Mouse (Mus musculus) midbrain, embryonic 11.5 days (tissue): ENCODE results near the gene Tom1l2. TPM values are rescaled to one million over a fixed set of nuclear protein-coding genes. Genes with fewer than 3 reads are reported as not detected.

Source experiments
- ATAC-seq: fragments of 200-750 bp; cut with Nextera tagmentation; 2 replicates; pipeline ENCODE4 v1.8.0; 2017; ENCODE audit warnings: moderate TSS enrichment, moderate library complexity; ENCODE audit not compliant: low FRiP score
- DNase-seq: peaks from one replicate; pipeline ENCODE4 v3.0.0; 2015; ENCODE audit warnings: low spot score; ENCODE audit errors: missing footprints
- H3K27ac ChIP-seq: fragments of 300-500 bp; sonication (generic); 2 replicates; pipeline ENCODE4 v1.5.1; 2014; ENCODE audit warnings: low read depth, low read length
- H3K27me3 ChIP-seq: fragments of 300-500 bp; sonication (generic); 2 replicates; pipeline ENCODE4 v1.6.1; 2014; ENCODE audit warnings: mild to moderate bottlenecking, low read length, moderate library complexity, mixed read lengths; ENCODE audit not compliant: control insufficient read depth, insufficient read depth
- H3K36me3 ChIP-seq: fragments of 300-500 bp; sonication (generic); 2 replicates; pipeline ENCODE4 v1.6.1; 2014; ENCODE audit warnings: mild to moderate bottlenecking, low read length, moderate library complexity, mixed read lengths; ENCODE audit not compliant: control insufficient read depth, insufficient read depth
- H3K4me1 ChIP-seq: fragments of 300-500 bp; sonication (generic); 2 replicates; pipeline ENCODE4 v1.6.1; 2014; ENCODE audit warnings: low read length; ENCODE audit not compliant: control insufficient read depth, insufficient read depth
- H3K4me2 ChIP-seq: fragments of 300-500 bp; sonication (generic); 2 replicates; pipeline ENCODE4 v1.6.1; 2014; ENCODE audit warnings: mild to moderate bottlenecking, moderate library complexity
- H3K4me3 ChIP-seq: fragments of 300-500 bp; sonication (generic); 2 replicates; pipeline ENCODE4 v1.5.1; 2014; ENCODE audit warnings: low read depth, low read length
- H3K9ac ChIP-seq: fragments of 300-500 bp; sonication (generic); 2 replicates; pipeline ENCODE4 v1.6.1; 2014; ENCODE audit warnings: low read length
- H3K9me3 ChIP-seq: fragments of 300-500 bp; sonication (generic); 2 replicates; pipeline ENCODE4 v1.6.1; 2016; ENCODE audit warnings: low read length; ENCODE audit not compliant: control insufficient read depth
- WGBS: fragments of 180-500 bp; shearing (Covaris S2); extraction: QIAGEN DNeasy Blood & Tissue Kit; methylation state at CpG from one replicate; pipeline ENCODE4 v1.1.7; 2014; 5-methylcytosine and 5-hydroxymethylcytosine counted together
- polyA plus RNA-seq: library from polyadenylated mRNA; unstranded; fragments of >200 nt; fragmentation: Nextera tagmentation; extraction: Ambion mirVana; gene quantifications from 2 replicates; pipeline ENCODE4 v1.2.1, GENCODE M21; 2014

Gene Tom1l2
- polyA plus RNA-seq, 1 experiment from 2014 or later, result 12.1 TPM

DNA sequence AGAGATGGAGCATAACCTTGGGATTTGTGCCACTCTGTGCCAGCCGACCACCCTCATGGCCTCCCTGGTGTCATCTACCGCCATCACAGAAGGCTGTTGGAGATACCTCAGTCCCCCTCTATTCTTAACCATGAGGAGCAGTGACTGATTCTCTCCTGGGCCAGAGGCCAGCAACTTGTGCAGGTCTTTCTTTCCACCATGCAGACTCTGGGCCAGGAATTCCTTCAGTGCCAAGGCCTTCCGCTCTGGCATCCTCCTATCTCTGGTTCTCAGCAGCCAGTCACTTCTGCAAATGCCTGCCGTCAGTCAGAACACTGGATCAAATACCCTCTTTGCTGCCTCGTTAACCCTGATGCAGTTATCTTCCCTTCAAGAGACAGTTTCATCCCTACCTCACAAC lies 98.4 kb downstream of the Tom1l2 start:
- WGBS, result 79% methylated on average over 5 of the region's 5 CpGs
- H3K4me1 ChIP-seq, result no peaks in the 10 kb centered on the region
- H3K9me3 ChIP-seq, result no peaks in the 10 kb centered on the region
- no peak overlapping the region for H3K4me3 ChIP-seq
- H3K36me3 ChIP-seq, result no peaks in the 10 kb centered on the region
- no peak overlapping the region for H3K9ac ChIP-seq
- no peak overlapping the region for H3K4me2 ChIP-seq
- ATAC-seq (no peak), DNase-seq (no peak)
- H3K27ac ChIP-seq, result no peak overlapping the region
- H3K27me3 ChIP-seq, result no peaks in the 10 kb centered on the region

DNA sequence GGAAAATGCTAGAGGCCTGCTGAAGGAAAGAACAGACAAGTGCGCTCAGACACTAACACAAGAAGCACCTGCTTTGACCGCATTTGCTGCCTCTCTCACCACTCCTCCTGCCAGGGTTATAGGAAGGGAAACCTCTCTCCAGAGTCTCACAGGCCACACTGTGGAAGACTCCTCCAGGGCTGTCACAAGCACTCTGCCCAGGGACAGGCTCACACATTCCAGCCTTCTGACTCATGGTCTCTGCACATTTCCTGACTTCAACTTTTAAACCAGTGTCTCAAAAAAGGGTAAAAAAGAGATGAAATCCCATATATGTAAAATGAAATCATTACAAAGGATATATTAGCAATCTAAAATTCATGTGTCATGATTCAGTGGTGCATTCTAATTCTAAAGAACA lies 99.2 kb downstream of the Tom1l2 start:
- no peak for DNase-seq
- no peak for ATAC-seq
- Histone ChIP-seq H3K9me3 (no peaks in the 10 kb centered on the region), H3K4me3 (no peak overlapping the region), H3K4me1 (peaks cover 4% of the 10 kb centered on the region), H3K27ac (no peak overlapping the region), H3K27me3 (no peaks in the 10 kb centered on the region), H3K4me2 (no peak overlapping the region), H3K36me3 (no peaks in the 10 kb centered on the region), H3K9ac (no peak overlapping the region)
- WGBS, result 97% methylated on average over 2 of the region's 2 CpGs

DNA sequence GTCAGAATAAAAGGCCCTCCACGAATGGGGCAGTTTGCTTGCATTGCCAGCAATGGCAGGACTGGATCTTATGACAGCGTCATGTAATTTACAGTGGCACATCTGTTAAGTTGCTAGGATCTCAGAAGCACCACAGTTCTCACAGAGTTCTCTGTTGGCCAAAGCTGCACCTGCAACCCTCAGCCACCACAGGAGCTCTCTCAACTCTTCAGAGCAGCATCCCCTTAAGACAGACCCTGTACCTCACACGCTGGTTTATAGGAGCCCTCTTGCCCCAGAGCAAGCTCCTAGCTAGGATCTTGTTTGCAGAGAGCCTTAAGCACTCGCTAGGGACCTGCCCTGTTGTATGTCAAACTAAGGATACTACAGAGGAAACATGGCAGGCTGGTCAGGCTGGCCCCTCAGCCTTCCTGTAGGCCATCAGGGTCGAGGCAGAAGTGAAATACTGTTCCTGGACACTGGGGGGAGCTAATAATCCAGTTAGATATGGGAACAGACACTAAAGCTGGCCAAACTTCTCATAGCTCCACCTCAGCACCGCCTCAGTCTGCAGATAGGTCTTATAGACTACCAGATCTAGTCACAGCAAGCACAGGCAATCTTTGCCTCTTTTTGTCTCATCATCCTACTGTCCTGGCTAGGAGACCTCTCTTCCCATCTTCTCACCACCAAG lies 101.6 kb downstream of the Tom1l2 start:
- Histone ChIP-seq H3K9me3 (no peaks in the 10 kb centered on the region), H3K36me3 (no peaks in the 10 kb centered on the region), H3K4me3 (no peak overlapping the region), H3K27ac (no peak overlapping the region), H3K4me1 (peaks cover 8% of the 10 kb centered on the region), H3K27me3 (no peaks in the 10 kb centered on the region), H3K4me2 (no peak overlapping the region), H3K9ac (no peak overlapping the region)
- DNase-seq (peak; percentile 94), ATAC-seq (no peak)
- 58% methylated on average over 6 of the region's 6 CpGs for WGBS

DNA sequence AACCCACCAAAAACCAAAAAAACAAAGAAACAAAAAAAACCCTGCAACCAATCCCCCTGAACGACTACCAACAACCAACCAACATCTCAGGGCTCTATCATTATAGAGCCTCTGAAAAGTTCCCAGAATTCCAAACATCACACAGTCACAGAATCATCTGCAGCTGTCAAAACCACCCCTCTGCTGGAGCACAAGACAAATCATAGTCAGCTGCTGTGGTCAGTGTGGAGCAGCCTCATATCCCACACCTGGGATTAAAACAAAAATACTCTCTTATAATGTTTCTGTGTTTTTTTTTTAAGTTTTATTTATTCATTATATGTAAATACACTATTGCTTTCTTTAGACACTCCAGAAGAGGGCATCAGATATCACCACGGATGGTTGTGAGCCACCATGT lies 102.8 kb downstream of the Tom1l2 start:
- WGBS, result 71% methylated on average over 2 of the region's 2 CpGs
- no peaks in the 10 kb centered on the region for H3K36me3 ChIP-seq
- H3K27ac ChIP-seq, result no peak overlapping the region
- no peaks in the 10 kb centered on the region for H3K27me3 ChIP-seq
- H3K4me2 ChIP-seq, result no peak overlapping the region
- ATAC-seq (no peak), DNase-seq (no peak)
- H3K9me3 ChIP-seq, result no peaks in the 10 kb centered on the region
- H3K4me3 ChIP-seq, result no peak overlapping the region
- H3K4me1 ChIP-seq, result peaks cover 8% of the 10 kb centered on the region
- no peak overlapping the region for H3K9ac ChIP-seq

DNA sequence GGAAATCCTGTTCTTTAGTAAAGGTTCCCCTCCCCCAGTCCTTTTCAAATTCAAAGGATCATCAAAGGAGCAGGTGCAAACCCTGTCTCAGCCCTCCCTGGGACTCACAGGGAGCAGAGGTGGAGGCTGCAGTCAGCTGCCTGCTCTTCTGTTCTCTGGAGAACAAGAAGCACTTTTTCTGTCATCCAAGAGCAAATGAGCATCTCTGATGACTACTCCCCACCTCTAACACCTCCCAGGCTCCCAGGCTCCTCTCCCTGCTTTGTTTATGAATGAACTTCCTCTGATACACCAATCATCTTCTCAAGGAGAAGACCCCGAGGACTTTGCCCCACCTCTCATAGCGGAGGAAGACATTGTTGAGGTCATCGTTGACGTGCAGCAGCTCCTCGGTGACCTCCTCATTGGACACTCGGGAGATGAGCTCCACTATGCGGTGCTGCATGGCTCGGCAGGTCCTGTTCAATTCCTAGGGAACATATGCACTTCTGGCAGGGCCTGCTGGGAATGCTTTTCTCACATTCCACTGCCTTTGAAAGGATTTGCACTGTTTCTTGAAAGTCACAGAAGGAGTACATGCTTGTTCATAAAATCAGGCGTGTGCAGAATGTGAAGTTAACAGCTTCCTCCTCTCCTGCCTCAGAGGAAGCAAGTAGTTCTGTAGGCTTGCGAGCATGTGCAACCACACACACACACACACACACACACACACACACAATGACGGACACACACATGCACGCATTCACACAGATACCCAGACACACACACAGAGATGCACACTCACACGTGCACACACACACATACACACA lies 103.9 kb downstream of the Tom1l2 start:
- no peak overlapping the region for H3K9ac ChIP-seq
- no peaks in the 10 kb centered on the region for H3K36me3 ChIP-seq
- no peak for ATAC-seq
- H3K4me1 ChIP-seq, result peaks cover 8% of the 10 kb centered on the region
- DNase-seq, result no peak
- H3K27ac ChIP-seq, result peak overlapping the region; percentile 1; the same call in 1 of the 2 replicates
- WGBS, result 53% methylated on average over 13 of the region's 13 CpGs
- H3K4me2 ChIP-seq, result no peak overlapping the region
- H3K27me3 ChIP-seq, result no peaks in the 10 kb centered on the region
- H3K9me3 ChIP-seq, result no peaks in the 10 kb centered on the region
- no peak overlapping the region for H3K4me3 ChIP-seq

DNA sequence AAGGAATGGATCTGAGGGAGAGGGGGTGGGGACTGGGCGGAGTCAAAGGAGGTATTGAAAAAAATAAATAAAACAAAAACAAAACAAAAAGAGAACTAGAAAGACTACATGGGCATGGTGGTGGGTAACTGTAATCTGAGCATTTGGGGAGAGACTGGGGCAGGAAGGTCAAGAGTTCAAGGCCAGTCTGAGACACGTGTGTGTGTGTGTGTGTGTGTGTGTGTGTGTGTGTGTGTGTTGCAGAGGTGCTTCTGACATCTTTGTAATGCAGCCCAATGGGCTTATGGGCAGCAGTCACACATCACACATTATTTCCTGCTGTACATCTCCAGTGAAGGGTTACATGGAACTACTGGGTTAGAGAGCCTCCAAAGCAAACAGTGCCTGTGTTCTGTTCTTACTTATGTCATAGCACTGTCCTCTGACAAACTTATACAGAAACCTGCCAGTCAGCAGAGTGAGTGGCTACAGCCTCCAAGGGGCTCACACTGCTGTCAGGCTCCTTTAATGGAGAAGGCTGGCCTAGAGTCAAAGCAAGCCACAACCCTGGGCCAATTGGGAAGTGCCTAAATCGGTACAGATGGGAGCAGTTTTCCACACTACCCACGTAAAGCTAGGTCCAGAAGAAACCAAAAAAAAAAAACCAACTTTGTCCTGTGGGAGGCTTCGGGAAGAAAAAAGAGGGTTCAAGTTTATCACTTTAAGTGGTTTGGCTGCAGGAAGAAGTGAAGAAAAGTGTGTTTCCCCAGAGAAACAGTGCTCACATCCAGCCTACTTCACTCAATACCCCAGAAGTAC lies 104.8 kb downstream of the Tom1l2 start:
- H3K9ac ChIP-seq, result no peak overlapping the region
- no peak for DNase-seq
- no peaks in the 10 kb centered on the region for H3K36me3 ChIP-seq
- WGBS, result 62% methylated on average over 5 of the region's 5 CpGs
- no peak overlapping the region for H3K4me3 ChIP-seq
- H3K4me1 ChIP-seq, result peaks cover 8% of the 10 kb centered on the region
- no peaks in the 10 kb centered on the region for H3K9me3 ChIP-seq
- no peak for ATAC-seq
- no peak overlapping the region for H3K4me2 ChIP-seq
- peak overlapping the region; percentile 1; the same call in 1 of the 2 replicates for H3K27ac ChIP-seq
- H3K27me3 ChIP-seq, result no peaks in the 10 kb centered on the region

DNA sequence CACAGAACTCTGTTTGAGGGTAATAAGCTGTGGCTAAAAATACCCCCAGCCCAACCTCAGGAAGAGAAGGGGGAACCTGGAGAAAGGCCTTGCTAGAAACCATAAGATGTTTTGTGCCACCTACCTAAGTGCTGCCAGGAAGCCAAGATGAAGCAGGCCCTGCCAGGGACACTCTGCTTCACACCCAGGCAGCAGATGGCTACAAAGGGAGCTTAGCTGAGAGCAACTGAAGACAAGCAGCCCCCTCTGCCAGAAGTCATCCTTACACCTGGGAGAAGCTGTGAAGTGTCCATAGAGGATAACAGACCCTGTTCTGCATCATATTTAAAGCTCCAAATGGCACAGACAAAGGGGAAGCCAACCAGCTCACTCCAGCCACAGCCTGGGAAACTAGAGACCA lies 106.6 kb downstream of the Tom1l2 start:
- Histone ChIP-seq H3K4me3 (no peak overlapping the region), H3K27ac (no peak overlapping the region), H3K9me3 (no peaks in the 10 kb centered on the region), H3K4me1 (peaks cover 8% of the 10 kb centered on the region), H3K36me3 (no peaks in the 10 kb centered on the region), H3K4me2 (no peak overlapping the region), H3K9ac (no peak overlapping the region), H3K27me3 (no peaks in the 10 kb centered on the region)
- ATAC-seq, result no peak
- DNase-seq, result no peak

DNA sequence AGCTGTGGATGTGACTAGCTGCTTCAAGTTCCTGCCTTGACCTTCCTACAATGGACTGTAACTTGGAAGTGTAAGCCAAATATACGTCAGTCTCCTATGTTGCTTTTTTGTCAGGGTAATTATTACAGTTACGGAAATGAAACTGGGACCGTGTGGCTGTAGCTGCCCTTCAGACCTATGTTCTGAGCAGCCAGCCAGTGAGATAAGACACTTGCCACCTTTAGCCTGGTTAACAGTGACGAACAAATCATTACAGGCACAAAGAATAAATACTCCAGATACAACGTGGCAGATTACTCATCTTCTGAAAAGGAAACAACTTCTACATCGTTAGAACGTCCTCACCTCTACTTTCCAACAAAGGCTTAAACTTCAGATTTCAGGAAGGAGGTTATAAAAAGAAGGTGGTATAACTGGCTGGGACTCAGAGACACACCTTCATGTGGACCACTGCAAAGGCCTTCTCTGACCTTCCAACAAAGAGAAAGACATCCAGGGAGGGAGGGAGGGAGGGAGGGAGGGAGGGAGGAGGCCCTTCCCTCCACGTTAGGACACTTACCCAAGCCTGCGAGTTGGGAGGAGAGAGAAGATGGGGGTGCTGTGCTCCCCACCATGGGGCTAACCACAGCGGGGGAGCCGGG lies 108.1 kb downstream of the Tom1l2 start:
- peaks cover 8% of the 10 kb centered on the region for H3K4me1 ChIP-seq
- no peak overlapping the region for H3K9ac ChIP-seq
- no peaks in the 10 kb centered on the region for H3K36me3 ChIP-seq
- H3K27me3 ChIP-seq, result no peaks in the 10 kb centered on the region
- ATAC-seq (no peak), DNase-seq (no peak)
- H3K4me3 ChIP-seq, result no peak overlapping the region
- no peak overlapping the region for H3K4me2 ChIP-seq
- no peaks in the 10 kb centered on the region for H3K9me3 ChIP-seq
- H3K27ac ChIP-seq, result no peak overlapping the region
- 69% methylated on average over 11 of the region's 11 CpGs for WGBS
